Mouse (Mus musculus): ENCODE data around the gene Fuz.

Fuz gene

DNA sequence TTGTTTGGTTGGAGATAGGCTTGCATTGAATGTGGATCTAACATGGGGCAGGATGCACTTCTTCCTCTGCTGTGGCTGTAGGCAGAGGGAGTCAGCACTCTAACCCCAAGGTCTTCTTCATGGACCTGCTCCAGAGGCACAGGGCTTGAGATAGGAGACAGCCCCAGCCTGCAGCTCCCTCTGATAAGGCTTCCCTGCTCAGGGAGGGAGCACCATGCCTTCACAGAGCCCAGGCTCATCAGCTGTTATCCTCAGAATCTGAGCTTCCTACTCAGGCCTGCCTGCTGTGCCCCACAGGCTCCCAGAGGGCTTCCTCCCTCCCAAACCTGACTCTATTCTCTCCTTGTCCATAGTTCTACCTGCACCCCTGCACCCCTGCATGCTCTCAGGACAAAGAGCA lies 26.7 kb downstream of the Fuz start:
- TF ChIP-seq POU5F1 (IDR thresholded peaks at IDR 0.05; ENCODE audit: borderline replicate concordance, low read length) (no peak), CTCF (conservative IDR thresholded peaks at IDR 0.05; ENCODE audit: low read length) (no peak), NANOG (IDR thresholded peaks at IDR 0.05; ENCODE audit: borderline replicate concordance, low read length) (no peak)
- no peaks in the 10 kb centered on the region for H3K9me3 ChIP-seq (ENCODE audit: low read length)
- H3K27me3 ChIP-seq (ENCODE audit: insufficient read depth, low read length), result no peaks in the 10 kb centered on the region
- peaks cover 57% of the 10 kb centered on the region for H3K36me3 ChIP-seq (ENCODE audit: insufficient read depth, low read length)
- no peak overlapping the region for H3K4me3 ChIP-seq (replicated peaks; ENCODE audit: low read length)
- peaks cover 46% of the 10 kb centered on the region for H3K4me1 ChIP-seq (replicated peaks; ENCODE audit: low read depth, low read length)

DNA sequence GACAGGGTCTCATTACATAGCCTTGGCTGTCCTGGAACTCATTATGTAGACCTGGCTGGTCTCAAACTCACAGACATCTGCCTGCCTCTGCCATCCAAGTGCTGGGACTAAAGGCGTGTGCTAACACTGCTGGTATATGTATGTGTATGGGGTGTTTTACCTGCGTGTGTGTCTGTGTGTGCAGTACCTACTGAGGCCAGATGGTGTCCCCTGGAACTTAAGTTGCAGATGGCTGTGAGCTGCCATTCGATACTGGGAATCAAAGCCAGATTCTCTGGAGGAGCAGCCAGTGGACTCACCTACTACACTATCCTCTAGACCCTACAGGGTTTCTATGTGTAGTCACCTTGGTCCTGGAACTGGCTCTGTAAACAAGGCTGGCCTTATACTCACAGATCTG lies 29.6 kb downstream of the Fuz start:
- Histone ChIP-seq H3K9me3 (ENCODE audit: low read length) (no peaks in the 10 kb centered on the region), H3K36me3 (ENCODE audit: insufficient read depth, low read length) (peaks cover 43% of the 10 kb centered on the region), H3K4me3 (replicated peaks; ENCODE audit: low read length) (no peak overlapping the region), H3K27me3 (ENCODE audit: insufficient read depth, low read length) (no peaks in the 10 kb centered on the region), H3K4me1 (replicated peaks; ENCODE audit: low read depth, low read length) (peaks cover 51% of the 10 kb centered on the region)
- peak; percentile 62 for TF ChIP-seq CTCF (conservative IDR thresholded peaks at IDR 0.05; ENCODE audit: low read length)
- TF ChIP-seq NANOG (IDR thresholded peaks at IDR 0.05; ENCODE audit: borderline replicate concordance, low read length), result no peak
- TF ChIP-seq POU5F1 (IDR thresholded peaks at IDR 0.05; ENCODE audit: borderline replicate concordance, low read length), result no peak

DNA sequence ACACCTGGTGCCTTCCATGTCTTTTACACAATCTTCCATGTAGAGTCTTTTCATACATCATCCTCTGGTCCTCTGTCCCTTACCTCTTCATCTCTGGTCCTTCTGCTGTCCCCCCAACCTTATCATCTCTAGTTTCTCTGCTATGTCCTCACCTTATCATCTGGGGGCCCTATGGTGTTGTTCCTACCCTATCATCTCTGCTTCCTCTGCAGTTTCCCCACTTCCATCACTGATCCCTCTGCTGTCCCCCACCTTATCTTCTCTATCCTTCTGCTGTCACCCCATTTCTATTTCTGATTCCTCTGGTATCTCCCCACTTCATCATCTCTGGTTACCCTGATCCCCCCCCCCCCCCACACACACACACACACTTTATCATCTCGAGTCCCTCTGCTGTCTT lies 32.7 kb downstream of the Fuz start:
- no peaks in the 10 kb centered on the region for H3K9me3 ChIP-seq (ENCODE audit: low read length)
- no peaks in the 10 kb centered on the region for H3K27me3 ChIP-seq (ENCODE audit: insufficient read depth, low read length)
- no peak for TF ChIP-seq POU5F1 (IDR thresholded peaks at IDR 0.05; ENCODE audit: borderline replicate concordance, low read length)
- no peak for TF ChIP-seq CTCF (conservative IDR thresholded peaks at IDR 0.05; ENCODE audit: low read length)
- TF ChIP-seq NANOG (IDR thresholded peaks at IDR 0.05; ENCODE audit: borderline replicate concordance, low read length), result no peak
- H3K36me3 ChIP-seq (ENCODE audit: insufficient read depth, low read length), result peaks cover 24% of the 10 kb centered on the region
- H3K4me1 ChIP-seq (replicated peaks; ENCODE audit: low read depth, low read length), result peaks cover 45% of the 10 kb centered on the region
- H3K4me3 ChIP-seq (replicated peaks; ENCODE audit: low read length), result peak overlapping the region; percentile 99

DNA sequence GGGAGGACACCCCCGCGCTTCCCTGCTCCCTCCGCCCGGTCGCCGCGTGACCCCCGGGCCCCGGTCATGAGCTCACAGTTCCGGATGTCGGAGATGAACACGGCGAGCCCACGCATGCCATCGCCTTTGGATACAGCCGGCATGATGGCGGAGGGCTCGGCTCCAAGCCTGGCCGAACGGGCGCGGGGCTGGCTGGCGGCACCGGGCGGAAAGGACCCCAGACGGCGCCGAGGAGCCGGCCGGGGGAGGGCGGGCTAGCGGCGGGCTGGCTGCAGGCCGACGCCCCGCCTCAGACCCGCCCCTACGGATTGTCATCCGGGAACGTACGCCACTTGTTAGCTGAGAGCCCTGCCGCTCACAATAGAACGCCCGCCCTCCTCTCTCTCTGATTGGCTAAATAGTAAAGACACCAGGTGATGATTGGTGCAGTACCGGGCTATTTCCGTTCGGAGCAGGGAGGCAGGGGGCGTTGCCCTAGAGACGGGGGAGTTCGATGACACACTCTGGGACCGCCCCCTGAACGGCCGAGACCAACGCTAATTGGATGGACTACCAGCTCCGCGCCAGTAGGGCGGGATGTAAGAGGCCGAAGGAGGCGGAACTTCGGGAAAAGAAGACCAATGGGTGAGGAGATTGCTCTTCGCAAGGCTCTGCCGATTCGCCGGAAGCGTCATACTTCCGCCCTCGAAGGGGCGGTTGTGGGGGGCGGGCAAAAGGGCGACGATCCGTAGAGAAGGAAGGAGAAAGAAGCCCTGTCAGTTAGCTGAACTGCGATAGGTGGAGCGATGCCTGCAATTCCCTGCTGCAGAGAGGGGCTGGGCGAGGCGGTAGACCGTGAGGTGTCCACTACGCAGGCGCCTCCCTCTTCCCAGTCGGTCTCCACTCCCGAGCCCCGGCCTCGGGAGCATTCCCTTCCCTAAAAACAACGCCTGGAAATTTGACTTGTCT lies 33.6 kb downstream of the Fuz start, which contains the start of gene Ap2a1:
Ap2a1 (minus strand) TSS at position 293 of the 948 bp plus-strand sequence.
- no peak for TF ChIP-seq CTCF (conservative IDR thresholded peaks at IDR 0.05; ENCODE audit: low read length)
- TF ChIP-seq NANOG (IDR thresholded peaks at IDR 0.05; ENCODE audit: borderline replicate concordance, low read length), result no peak
- no peak for TF ChIP-seq POU5F1 (IDR thresholded peaks at IDR 0.05; ENCODE audit: borderline replicate concordance, low read length)
- Histone ChIP-seq H3K4me3 (replicated peaks; ENCODE audit: low read length) (peak within 1 kb of the TSS; percentile 99), H3K27me3 (ENCODE audit: insufficient read depth, low read length) (no peaks in the 10 kb centered on the region), H3K4me1 (replicated peaks; ENCODE audit: low read depth, low read length) (peaks cover 45% of the 10 kb centered on the region), H3K9me3 (ENCODE audit: low read length) (no peaks in the 10 kb centered on the region), H3K36me3 (ENCODE audit: insufficient read depth, low read length) (peaks cover 17% of the 10 kb centered on the region)

DNA sequence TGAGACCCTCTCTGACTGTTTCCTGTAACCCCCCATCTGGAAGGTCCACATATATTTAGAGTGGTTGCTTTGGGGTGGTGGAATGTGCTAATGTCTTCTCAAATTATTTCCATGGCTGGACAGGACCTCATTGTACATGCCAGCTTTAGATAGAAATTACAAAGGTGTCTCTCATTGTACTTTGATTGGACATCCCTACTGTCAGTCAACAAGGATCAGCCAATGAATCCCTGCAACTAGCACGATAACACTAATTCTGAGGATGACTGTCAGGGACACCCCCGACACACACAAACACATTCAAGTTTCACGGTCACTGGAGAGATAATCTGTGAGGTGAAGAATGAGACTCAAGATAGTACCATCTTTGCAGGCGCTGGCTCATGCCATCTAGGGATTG lies 42.8 kb downstream of the Fuz start:
- no peak overlapping the region for H3K4me3 ChIP-seq (replicated peaks; ENCODE audit: low read length)
- no peaks in the 10 kb centered on the region for H3K9me3 ChIP-seq (ENCODE audit: low read length)
- no peaks in the 10 kb centered on the region for H3K27me3 ChIP-seq (ENCODE audit: insufficient read depth, low read length)
- no peaks in the 10 kb centered on the region for H3K36me3 ChIP-seq (ENCODE audit: insufficient read depth, low read length)
- peaks cover 15% of the 10 kb centered on the region for H3K4me1 ChIP-seq (replicated peaks; ENCODE audit: low read depth, low read length)
- TF ChIP-seq CTCF (conservative IDR thresholded peaks at IDR 0.05; ENCODE audit: low read length), result no peak
- no peak for TF ChIP-seq POU5F1 (IDR thresholded peaks at IDR 0.05; ENCODE audit: borderline replicate concordance, low read length)
- TF ChIP-seq NANOG (IDR thresholded peaks at IDR 0.05; ENCODE audit: borderline replicate concordance, low read length), result no peak

DNA sequence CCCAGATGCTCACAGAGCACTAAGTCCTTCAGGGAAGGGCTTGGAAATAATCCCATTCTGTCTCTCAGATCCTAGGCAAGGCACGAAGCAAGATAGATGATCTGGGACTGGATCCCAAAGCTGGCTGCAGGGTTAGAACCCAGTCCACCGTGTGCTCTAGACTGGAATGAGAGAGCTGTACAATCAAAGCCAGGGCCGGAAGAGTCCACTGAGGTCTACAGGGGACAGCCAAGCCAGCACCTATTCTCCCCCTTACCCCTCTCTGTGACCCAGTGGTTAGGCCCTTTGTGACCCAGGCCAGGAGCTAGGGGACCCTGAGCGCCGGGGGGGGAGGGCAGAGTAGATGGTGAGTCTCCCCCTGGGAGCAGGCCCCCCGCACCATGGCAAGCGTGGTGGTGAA lies 47.0 kb downstream of the Fuz start, which contains the start of gene Tsks:
Tsks (plus strand) TSS at position 301 of the 400 bp plus-strand sequence.
- no peaks in the 10 kb centered on the region for H3K9me3 ChIP-seq (ENCODE audit: low read length)
- H3K27me3 ChIP-seq (ENCODE audit: insufficient read depth, low read length), result no peaks in the 10 kb centered on the region
- no peaks in the 10 kb centered on the region for H3K36me3 ChIP-seq (ENCODE audit: insufficient read depth, low read length)
- H3K4me3 ChIP-seq (replicated peaks; ENCODE audit: low read length), result peak within 1 kb of the TSS; percentile 29; the same call in 1 of the 2 replicates
- H3K4me1 ChIP-seq (replicated peaks; ENCODE audit: low read depth, low read length), result peaks cover 18% of the 10 kb centered on the region
- TF ChIP-seq CTCF (conservative IDR thresholded peaks at IDR 0.05; ENCODE audit: low read length), result no peak
- no peak for TF ChIP-seq NANOG (IDR thresholded peaks at IDR 0.05; ENCODE audit: borderline replicate concordance, low read length)
- no peak for TF ChIP-seq POU5F1 (IDR thresholded peaks at IDR 0.05; ENCODE audit: borderline replicate concordance, low read length)

DNA sequence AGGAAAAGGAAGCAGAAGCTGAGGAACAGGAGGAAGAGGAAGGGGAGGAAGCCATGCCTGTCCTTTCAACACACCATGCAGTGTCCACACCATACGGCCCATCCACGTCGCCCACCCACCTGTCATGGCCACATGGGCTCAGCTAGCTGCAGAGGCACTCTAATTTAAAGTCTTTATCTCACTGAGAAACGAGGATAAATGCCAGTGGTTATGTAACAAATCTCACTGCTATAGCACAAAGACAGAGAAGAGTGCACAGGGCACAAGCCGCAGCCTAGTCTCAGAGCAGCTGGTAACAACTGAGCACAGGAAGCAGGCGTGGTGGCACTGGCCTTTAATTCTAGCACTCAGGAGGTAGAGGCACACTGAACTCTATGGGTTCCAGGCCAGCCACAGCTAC lies 54.0 kb downstream of the Fuz start:
- H3K27me3 ChIP-seq (ENCODE audit: insufficient read depth, low read length), result peaks cover 18% of the 10 kb centered on the region
- TF ChIP-seq CTCF (conservative IDR thresholded peaks at IDR 0.05; ENCODE audit: low read length) (no peak), POU5F1 (IDR thresholded peaks at IDR 0.05; ENCODE audit: borderline replicate concordance, low read length) (no peak), NANOG (IDR thresholded peaks at IDR 0.05; ENCODE audit: borderline replicate concordance, low read length) (no peak)

DNA sequence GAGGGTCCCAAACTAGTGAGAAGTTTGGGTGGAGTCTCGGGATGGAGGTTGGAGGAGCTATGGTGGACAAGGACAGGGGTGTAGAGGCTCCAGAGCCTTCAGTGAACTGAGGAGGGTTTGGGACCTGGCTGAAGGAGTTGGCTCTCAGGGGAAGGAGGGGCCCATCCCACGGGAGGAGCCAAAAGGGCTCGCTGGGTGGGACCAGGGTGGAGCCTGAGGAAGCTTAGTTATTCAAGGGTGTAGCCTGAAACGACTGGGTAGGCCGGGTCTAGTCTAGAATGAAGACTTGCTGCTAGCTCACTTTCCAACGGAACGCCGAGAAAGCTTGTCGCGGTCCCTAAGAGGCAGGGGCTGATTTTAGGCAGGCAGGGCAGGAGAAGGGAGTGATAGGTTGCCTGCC lies 56.1 kb downstream of the Fuz start:
- peak overlapping the region; percentile 84 for H3K4me3 ChIP-seq (replicated peaks; ENCODE audit: low read length)
- no peaks in the 10 kb centered on the region; the same call in 1 of the 2 replicates for H3K36me3 ChIP-seq (ENCODE audit: insufficient read depth, low read length)
- H3K27me3 ChIP-seq (ENCODE audit: insufficient read depth, low read length), result peaks cover 18% of the 10 kb centered on the region
- TF ChIP-seq CTCF (conservative IDR thresholded peaks at IDR 0.05; ENCODE audit: low read length) (no peak), NANOG (IDR thresholded peaks at IDR 0.05; ENCODE audit: borderline replicate concordance, low read length) (no peak), POU5F1 (IDR thresholded peaks at IDR 0.05; ENCODE audit: borderline replicate concordance, low read length) (no peak)
- H3K9me3 ChIP-seq (ENCODE audit: low read length), result no peaks in the 10 kb centered on the region
- peaks cover 47% of the 10 kb centered on the region for H3K4me1 ChIP-seq (replicated peaks; ENCODE audit: low read depth, low read length)

More for the DNA sequence above, 54.0 kb downstream of the Fuz start:
- Histone ChIP-seq H3K4me3 (replicated peaks; ENCODE audit: low read length) (peak overlapping the region; percentile 84; the same call in 1 of the 2 replicates), H3K36me3 (ENCODE audit: insufficient read depth, low read length) (no peaks in the 10 kb centered on the region), H3K9me3 (ENCODE audit: low read length) (no peaks in the 10 kb centered on the region), H3K4me1 (replicated peaks; ENCODE audit: low read depth, low read length) (peaks cover 45% of the 10 kb centered on the region)

Measured in E14TG2a.4 (cell line).